Mouse (Mus musculus) layer of hippocampus, adult 11-12 months (tissue): ENCODE measurements around the gene Uso1.

Experiments used
- DNase-seq: peaks from one replicate; pipeline ENCODE4 v3.0.0; 2022; ENCODE audit warnings: low spot score

Gene Uso1

GRCm38 (mm10) chr5:92137239-92138046, at the start of gene Uso1:
Uso1 (plus strand) TSS chr5:92137938.
- peak; percentile 98 for DNase-seq

GRCm38 (mm10) chr5:92093263-92094061, 44.3 kb upstream of the Uso1 start:
- DNase-seq: no peak

GRCm38 (mm10) chr5:92094062-92094415, 43.7 kb upstream of the Uso1 start:
- DNase-seq: no peak

DNA sequence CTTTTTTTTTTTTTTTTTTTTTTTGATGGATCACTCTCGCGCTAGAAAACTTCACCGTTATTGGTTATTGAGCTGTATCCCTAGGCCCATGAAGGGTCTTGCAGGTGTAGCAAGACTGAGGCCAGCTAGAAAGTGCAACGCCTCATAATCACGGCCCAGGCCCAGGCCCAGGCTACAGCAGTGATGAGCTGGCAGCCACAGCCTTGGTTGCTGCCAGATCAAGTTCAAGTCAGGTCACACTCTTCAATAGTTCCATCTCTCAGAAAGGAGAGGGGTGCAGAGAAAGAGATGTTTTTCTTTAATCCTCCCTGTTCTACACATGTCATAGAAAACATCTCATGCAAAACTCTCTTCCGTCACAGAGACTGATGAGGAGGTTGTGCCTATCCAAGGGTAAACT, 41.0 kb upstream of the Uso1 start:
- no peak for DNase-seq

DNA sequence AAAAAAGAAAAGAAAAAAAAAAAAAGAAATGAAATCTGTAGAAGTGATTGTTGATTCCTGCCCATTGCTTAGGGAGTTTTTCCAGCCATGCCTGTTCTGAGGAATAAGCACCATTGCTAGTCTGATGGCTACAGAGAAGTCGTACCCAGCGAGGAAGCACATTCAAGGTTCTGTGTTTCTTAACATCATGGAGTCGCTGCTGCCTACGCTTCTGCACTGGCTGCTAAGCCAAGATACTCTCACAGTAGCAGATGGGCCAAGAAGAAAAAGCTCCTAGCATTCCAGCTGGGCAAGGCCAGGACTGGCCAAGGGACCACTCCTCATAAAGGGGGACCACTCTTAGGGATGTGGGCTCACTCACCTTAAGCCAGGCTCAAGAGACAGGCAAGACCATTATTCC, 40.0 kb upstream of the Uso1 start:
- no peak for DNase-seq

DNA sequence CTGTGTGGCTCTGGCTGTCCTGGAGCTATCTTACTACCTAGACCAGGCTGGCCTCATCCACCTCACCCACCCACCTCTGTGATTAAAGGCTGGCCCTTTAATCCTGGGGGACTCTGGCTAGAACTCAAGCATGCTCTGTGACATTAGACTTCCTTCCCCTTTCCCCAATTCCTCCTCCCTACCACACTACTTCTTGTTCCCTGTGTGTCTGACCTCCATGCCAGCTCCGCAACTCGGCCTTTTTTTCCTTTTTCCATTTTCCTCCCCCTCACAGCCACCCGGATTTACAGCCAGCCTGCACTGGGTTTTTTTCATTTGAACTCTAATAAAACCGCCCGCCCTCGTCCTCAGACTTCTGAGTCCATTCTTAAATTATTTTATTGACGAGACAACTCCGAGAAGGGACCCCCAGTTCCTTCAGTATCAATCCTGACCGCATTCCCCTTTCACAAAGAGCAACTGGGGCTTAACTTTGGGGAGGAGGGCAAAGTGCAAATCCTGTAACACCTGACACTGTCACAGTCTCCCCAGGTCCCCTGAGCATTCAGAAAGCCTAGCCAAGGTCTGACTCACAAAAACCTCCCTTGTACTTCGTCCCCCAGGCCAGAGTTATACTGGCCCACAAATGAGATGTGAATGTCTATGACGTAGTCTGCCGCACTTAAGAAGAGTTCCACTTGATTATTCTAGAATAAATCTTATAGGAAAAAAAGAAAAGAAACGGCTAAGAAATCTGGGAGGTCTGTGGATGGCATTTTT, 39.2 kb upstream of the Uso1 start:
- DNase-seq: no peak

DNA sequence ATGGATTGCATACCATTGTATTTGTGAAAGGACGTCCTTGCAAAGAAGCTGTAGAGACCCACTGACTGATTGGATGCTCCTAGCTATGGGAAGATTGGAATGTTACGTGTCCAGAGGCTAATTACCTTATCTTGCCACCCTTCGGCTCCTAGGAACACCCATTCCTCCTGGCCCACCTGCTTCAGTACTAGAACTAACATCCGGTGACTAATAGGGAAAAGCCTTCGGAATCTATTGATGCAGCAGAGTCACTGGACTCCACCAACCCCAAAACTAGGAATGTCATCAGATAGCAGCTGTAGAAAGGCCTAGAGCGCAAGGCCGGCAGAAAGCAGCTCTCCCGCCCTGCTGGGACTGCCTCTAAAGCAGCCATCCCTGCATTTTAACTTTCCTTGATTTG, 36.1 kb upstream of the Uso1 start:
- DNase-seq: no peak

GRCm38 (mm10) chr5:92103062-92103461, 34.7 kb upstream of the Uso1 start:
- DNase-seq: no peak

DNA sequence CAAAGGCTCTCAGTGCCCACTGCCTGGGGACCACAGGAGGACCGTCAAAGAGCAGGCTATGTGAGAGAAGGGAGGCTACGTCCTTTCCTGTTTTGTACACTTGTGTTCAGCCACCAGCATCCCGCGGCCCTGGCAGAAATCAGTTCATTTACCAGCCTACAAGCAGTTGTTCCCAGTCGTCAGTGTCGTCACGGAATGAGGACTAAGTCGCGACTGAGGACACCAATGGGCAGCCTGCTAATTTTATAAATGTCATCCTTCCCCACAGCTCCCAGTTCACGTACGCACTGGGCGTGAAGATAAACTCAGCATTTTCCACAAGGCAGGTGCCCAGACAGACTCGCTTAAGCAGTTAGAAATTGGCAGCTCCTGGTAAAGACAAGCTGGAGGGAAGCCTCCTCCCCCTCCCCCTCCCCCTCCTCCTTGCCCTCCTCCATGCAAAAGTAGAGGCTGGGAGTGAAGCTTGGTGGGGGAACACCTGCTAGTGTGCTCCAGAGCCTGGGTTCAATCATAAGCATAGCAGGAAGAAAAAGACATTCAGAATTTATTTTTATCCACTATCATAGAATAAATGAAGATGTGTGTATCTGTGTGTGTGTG, 33.8 kb upstream of the Uso1 start:
- no peak for DNase-seq

GRCm38 (mm10) chr5:92106327-92107125, 31.2 kb upstream of the Uso1 start:
- DNase-seq: no peak

DNA sequence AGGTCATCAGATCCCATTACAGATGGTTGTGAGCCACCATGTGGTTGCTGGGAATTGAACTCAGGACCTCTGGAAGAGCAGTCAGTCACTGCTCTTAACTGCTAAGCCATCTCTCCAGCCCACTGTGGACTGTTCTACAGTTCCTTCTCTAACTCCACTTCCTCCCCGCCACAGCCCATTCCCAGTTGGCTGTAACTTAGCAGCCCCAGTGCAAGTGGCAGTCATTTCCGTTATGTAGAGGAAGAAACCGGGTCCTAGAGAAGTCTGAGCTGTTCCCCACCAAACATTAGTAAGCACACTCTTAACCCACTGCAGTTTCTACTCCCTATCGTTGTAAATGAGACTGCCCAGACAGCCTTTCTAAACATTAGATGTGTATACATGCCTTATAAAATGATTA, 30.5 kb upstream of the Uso1 start:
- no peak for DNase-seq

- DNase-seq: no peak
Observed at GRCm38 (mm10) chr5:92110818-92111355, 26.9 kb upstream of the Uso1 start.

- DNase-seq: no peak
Observed at GRCm38 (mm10) chr5:92112175-92112574, 25.6 kb upstream of the Uso1 start.

- no peak for DNase-seq
Observed at GRCm38 (mm10) chr5:92112585-92112984, 25.2 kb upstream of the Uso1 start.

DNA sequence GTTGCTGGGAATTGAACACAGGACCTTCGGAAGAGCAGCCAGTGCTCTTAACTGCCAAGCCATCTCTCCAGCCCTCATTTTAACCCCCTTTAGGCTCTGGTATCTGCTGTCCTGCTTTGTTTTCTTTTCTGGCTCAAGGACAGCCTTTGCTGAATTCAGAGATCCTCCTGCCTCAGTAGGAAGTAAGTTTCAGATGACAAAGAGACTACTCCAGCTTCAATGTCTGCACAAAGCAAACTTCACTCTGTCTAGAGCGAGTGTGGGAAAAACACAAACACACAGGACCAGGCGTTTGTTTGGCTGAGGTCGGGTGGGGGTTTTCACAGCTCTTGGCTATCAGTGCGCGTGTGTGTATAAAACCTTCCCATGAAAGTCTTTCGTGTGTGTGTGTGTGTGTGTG, 24.3 kb upstream of the Uso1 start:
- DNase-seq: no peak

DNA sequence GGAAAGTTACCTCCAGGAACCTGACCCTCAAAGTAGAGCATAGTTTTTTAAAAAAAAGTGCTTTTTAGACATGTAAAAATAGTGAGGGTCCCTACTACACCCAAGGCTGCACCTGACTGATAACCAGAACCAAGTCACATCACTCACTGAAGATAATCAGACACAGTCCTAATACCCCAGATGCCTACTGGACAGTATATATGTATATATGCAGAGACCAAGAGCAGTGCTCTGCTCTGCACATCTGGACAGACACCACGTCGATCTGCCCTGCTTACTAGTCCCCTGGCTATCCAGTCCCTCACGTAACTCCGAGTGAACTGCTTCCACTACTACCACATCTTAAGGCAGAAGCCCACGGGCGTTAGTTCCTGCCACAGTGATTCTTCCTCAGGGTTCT, 23.5 kb upstream of the Uso1 start:
- DNase-seq: no peak

GRCm38 (mm10) chr5:92114939-92115338, 22.8 kb upstream of the Uso1 start:
- DNase-seq: no peak

DNA sequence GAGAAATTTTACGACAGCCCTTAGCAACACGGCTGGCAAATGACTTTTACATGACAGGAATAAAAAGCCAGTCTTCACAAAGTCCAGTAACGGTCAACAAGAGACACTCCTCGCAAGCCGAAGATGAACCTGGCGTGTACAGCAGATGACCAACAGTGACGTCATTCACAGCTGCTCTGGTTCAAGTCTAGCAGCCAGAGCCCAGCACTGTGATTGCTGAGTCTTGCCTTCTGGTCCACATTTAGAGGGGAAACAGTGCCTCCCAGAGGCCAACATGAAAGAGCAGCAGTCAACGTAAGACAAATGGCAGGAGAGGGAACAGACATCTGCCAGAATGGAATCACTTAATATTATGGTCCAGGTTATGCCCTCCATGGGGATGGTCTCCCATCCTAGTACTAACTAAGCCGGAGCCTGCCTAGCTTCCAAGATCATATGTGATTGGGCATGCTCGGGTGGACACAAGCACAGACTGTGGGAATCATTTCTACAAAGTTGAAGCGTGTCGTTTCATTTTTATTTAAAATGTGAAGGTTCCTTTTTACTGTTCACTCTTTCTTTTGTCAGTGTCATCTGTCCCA, 19.8 kb upstream of the Uso1 start:
- DNase-seq: peak; percentile 68

DNA sequence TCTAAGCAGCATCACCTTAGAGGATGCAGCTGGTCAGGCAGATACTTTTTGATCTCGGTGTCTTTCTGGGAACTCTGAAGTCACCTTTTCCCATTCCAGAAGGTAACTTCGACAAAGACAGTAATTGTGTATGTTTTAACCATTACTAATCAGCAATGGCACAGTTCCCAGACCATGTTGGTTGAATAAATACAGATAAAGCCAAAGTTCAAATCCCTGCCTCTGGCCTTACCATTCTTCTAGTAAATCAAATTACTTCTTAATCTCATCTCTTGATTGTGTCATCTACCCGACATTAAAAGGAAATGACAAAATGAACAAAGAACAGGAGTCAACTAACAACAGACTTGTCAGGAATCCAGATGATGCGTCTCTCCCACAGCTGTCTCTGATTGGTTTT, 16.1 kb upstream of the Uso1 start:
- no peak for DNase-seq

GRCm38 (mm10) chr5:92125446-92125845, 12.3 kb upstream of the Uso1 start:
- no peak for DNase-seq

- no peak for DNase-seq
Observed at GRCm38 (mm10) chr5:92127141-92127625, 10.6 kb upstream of the Uso1 start.
